Mouse (Mus musculus) inflammation-experienced regulatory T-cells, adult 6 months (primary cell): ENCODE data around the gene 3110001I22Rik. TPM values are rescaled to one million over a fixed set of nuclear protein-coding genes. Genes with fewer than 3 reads are reported as not detected.

Experiments
- ATAC-seq: one replicate; pipeline ENCODE4 v1.8.0; 2017
- polyA plus RNA-seq, 3 experiments: library from polyadenylated mRNA; unstranded; fragments of 100-300 nt; shearing (Covaris generic); gene quantifications; one replicate each; pipeline ENCODE4 v1.2.1; 2017

3110001I22Rik gene
- polyA plus RNA-seq, 3 experiments from 2014 or later = 7.5 to 9.0 (median 8.4) TPM

- ATAC-seq = no peak
These were observed 51.2 kb downstream of the 3110001I22Rik start for GRCm38 (mm10) chr16:13722937-13723336.

- no peak for ATAC-seq
These were observed 56.1 kb downstream of the 3110001I22Rik start for GRCm38 (mm10) chr16:13727811-13728335.

Other genes starting within 250 kb of the 3110001I22Rik start
- 10 to 100 TPM; 26.6 to 38.2 (median 37.3) TPM for gene Parn, start 3.8 kb upstream of the 3110001I22Rik start, polyA plus RNA-seq
- gene Bfar, start 71 bp upstream of the 3110001I22Rik start, polyA plus RNA-seq = 10 to 100 TPM; 43.7 to 64.9 (median 51.1) TPM
- gene Pla2g10, start 59.1 kb downstream of the 3110001I22Rik start, polyA plus RNA-seq = under 1 TPM in 1 of 3 experiments, not detected in 2; 0.38 TPM
- 10 to 100 TPM; 47.8 to 54.8 (median 48.1) TPM for gene Rrn3, start 108.8 kb downstream of the 3110001I22Rik start, polyA plus RNA-seq
- 100 to 1,000 TPM; 146 to 175 (median 156) TPM for gene Ntan1, start 146.9 kb downstream of the 3110001I22Rik start, polyA plus RNA-seq
- 10 to 100 TPM; 22.2 to 29.9 (median 23.3) TPM for gene Pdxdc1, start 231.2 kb downstream of the 3110001I22Rik start, polyA plus RNA-seq
- gene Mpv17l, start 231.2 kb downstream of the 3110001I22Rik start, polyA plus RNA-seq = under 1 TPM; 0.35 to 0.78 (median 0.58) TPM